Mouse (Mus musculus) CD4-positive helper T cell, adult 2 months (primary cell): ENCODE measurements around the gene Gm10271.

Source experiments
- DNase-seq: peaks from one replicate; pipeline ENCODE4 v3.0.0-alpha.2; 2012; ENCODE audit warnings: low read depth, missing footprints, low spot score

The Gm10271 gene

GRCm38 (mm10) chr10:116978841-116979240 lies 6.4 kb upstream of the Gm10271 start:
- no peak for DNase-seq

GRCm38 (mm10) chr10:116977858-116978257 lies 5.4 kb upstream of the Gm10271 start:
- no peak for DNase-seq

- DNase-seq = no peak
Observed at GRCm38 (mm10) chr10:116977455-116977854, 5.0 kb upstream of the Gm10271 start.

- DNase-seq = no peak
Observed at GRCm38 (mm10) chr10:116968741-116969140, 3.7 kb downstream of the Gm10271 start.

GRCm38 (mm10) chr10:116966065-116966464 lies 6.3 kb downstream of the Gm10271 start:
- DNase-seq = no peak

- no peak for DNase-seq
Observed at GRCm38 (mm10) chr10:116965297-116965696, 7.1 kb downstream of the Gm10271 start.

GRCm38 (mm10) chr10:116964571-116964970 lies 7.8 kb downstream of the Gm10271 start:
- no peak for DNase-seq

- DNase-seq = no peak
Observed at GRCm38 (mm10) chr10:116964084-116964483, 8.3 kb downstream of the Gm10271 start.

GRCm38 (mm10) chr10:116962803-116963202 lies 9.6 kb downstream of the Gm10271 start:
- DNase-seq = no peak

- DNase-seq = no peak
Observed at GRCm38 (mm10) chr10:116962152-116962551, 10.3 kb downstream of the Gm10271 start.

- no peak for DNase-seq
Observed at GRCm38 (mm10) chr10:116957867-116958551, 14.4 kb downstream of the Gm10271 start.

GRCm38 (mm10) chr10:116956483-116957158 lies 15.8 kb downstream of the Gm10271 start:
- no peak for DNase-seq

GRCm38 (mm10) chr10:116955191-116955590 lies 17.2 kb downstream of the Gm10271 start:
- no peak for DNase-seq

- DNase-seq = no peak
Observed at GRCm38 (mm10) chr10:116950886-116951285, 21.5 kb downstream of the Gm10271 start.

- peak; percentile 90 for DNase-seq
Observed at GRCm38 (mm10) chr10:116950009-116950769, 22.2 kb downstream of the Gm10271 start, which contains the start of gene Rab3ip. TSS of gene Rab3ip (minus strand) at chr10:116950769.

- peak; percentile 56 for DNase-seq
Observed at GRCm38 (mm10) chr10:116949111-116950008, 23.0 kb downstream of the Gm10271 start.

- no peak for DNase-seq
Observed at GRCm38 (mm10) chr10:116948414-116948813, 24.0 kb downstream of the Gm10271 start.

- DNase-seq = no peak
Observed at GRCm38 (mm10) chr10:116944940-116945339, 27.5 kb downstream of the Gm10271 start.

- peak; percentile 41 for DNase-seq
Observed at GRCm38 (mm10) chr10:116944144-116944543, 28.3 kb downstream of the Gm10271 start.

GRCm38 (mm10) chr10:116943025-116943424 lies 29.4 kb downstream of the Gm10271 start:
- DNase-seq = peak; percentile 53

GRCm38 (mm10) chr10:116935028-116935427 lies 37.4 kb downstream of the Gm10271 start:
- peak; percentile 36 for DNase-seq
